Mouse (Mus musculus) hindbrain, embryonic 14.5 days (tissue): ENCODE data around the gene Lgals8. TPM values are rescaled to one million over a fixed set of nuclear protein-coding genes. Genes with fewer than 3 reads are reported as not detected.
"Not testable (repeated sequence)": the region's sequence is repeated elsewhere in the genome, so short reads cannot be mapped to it uniquely, and the experiment has no call there.

Experiments
- ATAC-seq: fragments of 200-750 bp; cut with Nextera tagmentation; 2 replicates; pipeline ENCODE4 v1.8.0; 2017; ENCODE audit warnings: moderate number of reproducible peaks, mild to moderate bottlenecking, moderate TSS enrichment, moderate library complexity; ENCODE audit not compliant: low FRiP score
- DNase-seq: peaks from one replicate; pipeline ENCODE4 v3.0.0-alpha.2; 2015; ENCODE audit warnings: low spot score
- H3K27ac ChIP-seq: fragments of 300-500 bp; sonication (generic); 2 replicates; pipeline ENCODE4 v1.5.1; 2014; ENCODE audit warnings: mild to moderate bottlenecking, moderate library complexity
- H3K27me3 ChIP-seq: fragments of 300-500 bp; sonication (generic); 2 replicates; pipeline ENCODE4 v1.6.1; 2014; ENCODE audit warnings: mild to moderate bottlenecking, low read length, mixed read lengths; ENCODE audit not compliant: control insufficient read depth, insufficient read depth
- H3K36me3 ChIP-seq: fragments of 300-500 bp; sonication (generic); replicated peaks from 2 replicates; pipeline ENCODE4 v1.6.1; 2014; ENCODE audit not compliant: control insufficient read depth, insufficient read depth
- H3K4me1 ChIP-seq: fragments of 300-500 bp; sonication (generic); replicated peaks from 2 replicates; pipeline ENCODE4 v1.6.1; 2014; ENCODE audit warnings: antibody characterized with exemption, low read length, mixed read lengths; ENCODE audit not compliant: control insufficient read depth, insufficient read depth
- H3K4me2 ChIP-seq: fragments of 300-500 bp; sonication (generic); replicated peaks from 2 replicates; pipeline ENCODE4 v1.6.1; 2014; ENCODE audit warnings: mild to moderate bottlenecking, moderate library complexity
- H3K4me3 ChIP-seq: fragments of 300-500 bp; sonication (generic); replicated peaks from 2 replicates; pipeline ENCODE4 v1.5.1; 2014; ENCODE audit warnings: mild to moderate bottlenecking, low read length
- H3K9ac ChIP-seq: fragments of 300-500 bp; sonication (generic); 2 replicates; pipeline ENCODE4 v1.6.1; 2014
- H3K9me3 ChIP-seq: fragments of 300-500 bp; sonication (generic); 2 replicates; pipeline ENCODE4 v1.6.1; 2016; ENCODE audit warnings: low read length; ENCODE audit not compliant: control insufficient read depth
- WGBS: fragments of 180-500 bp; shearing (Covaris S2); extraction: QIAGEN DNeasy Blood & Tissue Kit; methylation state at CpG from one replicate; pipeline ENCODE4 v1.1.7; 2014; 5-methylcytosine and 5-hydroxymethylcytosine counted together
- polyA plus RNA-seq: library from polyadenylated mRNA; unstranded; fragments of >200 nt; fragmentation: Nextera tagmentation; extraction: Ambion mirVana; gene quantifications from 2 replicates; pipeline ENCODE4 v1.2.1, GENCODE M21; 2014

Gene Lgals8
- polyA plus RNA-seq, 1 experiment from 2014 or later: 26.3 TPM

DNA sequence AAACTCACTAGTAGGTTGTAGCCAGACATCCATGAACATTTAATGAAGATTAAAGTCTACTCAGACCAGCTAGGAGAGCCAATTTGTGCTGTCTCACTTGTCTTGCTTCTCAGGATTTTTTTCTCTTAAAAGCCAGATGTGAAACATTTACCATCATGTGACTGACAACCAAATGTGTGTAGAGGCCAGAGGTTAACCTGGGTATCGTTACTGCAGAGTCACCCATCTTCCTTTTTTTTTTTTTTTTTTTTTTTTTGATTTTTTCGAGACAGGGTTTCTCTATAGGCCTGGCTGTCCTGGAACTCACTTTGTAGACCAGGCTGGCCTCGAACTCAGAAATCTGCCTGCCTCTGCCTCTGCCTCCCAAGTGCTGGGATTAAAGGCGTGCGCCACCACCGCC lies 585 bp downstream of the Lgals8 start:
- not testable (repeated sequence) for H3K36me3 ChIP-seq, H3K4me2 ChIP-seq, H3K9me3 ChIP-seq, ATAC-seq, DNase-seq, H3K4me1 ChIP-seq, H3K27me3 ChIP-seq, H3K4me3 ChIP-seq, H3K9ac ChIP-seq, H3K27ac ChIP-seq
- WGBS: 79% methylated on average over 6 of the region's 6 CpGs

DNA sequence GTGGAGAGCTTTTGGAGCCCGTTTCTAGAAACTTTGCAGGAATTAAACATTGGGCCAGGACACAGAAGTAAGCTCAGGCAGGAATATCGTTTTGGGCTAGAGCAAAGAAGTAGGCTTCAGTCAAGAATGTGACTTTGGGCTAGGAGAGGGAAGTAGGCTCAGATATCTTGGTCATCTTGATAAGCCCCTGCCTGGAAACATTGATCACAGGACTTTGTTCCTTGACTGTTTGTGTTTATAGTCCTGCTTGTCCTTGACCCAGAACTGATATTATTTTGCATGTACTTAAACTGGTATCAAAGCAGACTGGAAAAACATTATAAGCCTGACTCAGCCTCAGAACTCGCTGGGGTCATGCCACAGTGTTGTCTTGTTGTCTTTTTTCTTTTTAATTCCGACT lies 2.1 kb downstream of the Lgals8 start:
- 83% methylated on average over 4 of the region's 4 CpGs for WGBS
- Histone ChIP-seq H3K9ac (no peak overlapping the region), H3K36me3 (no peaks in the 10 kb centered on the region), H3K27ac (no peak overlapping the region), H3K4me3 (no peak overlapping the region), H3K4me2 (no peak overlapping the region), H3K27me3 (no peaks in the 10 kb centered on the region), H3K9me3 (no peaks in the 10 kb centered on the region), H3K4me1 (peaks cover 6% of the 10 kb centered on the region; the same call in 1 of the 2 replicates)
- no peak for ATAC-seq
- DNase-seq: no peak

DNA sequence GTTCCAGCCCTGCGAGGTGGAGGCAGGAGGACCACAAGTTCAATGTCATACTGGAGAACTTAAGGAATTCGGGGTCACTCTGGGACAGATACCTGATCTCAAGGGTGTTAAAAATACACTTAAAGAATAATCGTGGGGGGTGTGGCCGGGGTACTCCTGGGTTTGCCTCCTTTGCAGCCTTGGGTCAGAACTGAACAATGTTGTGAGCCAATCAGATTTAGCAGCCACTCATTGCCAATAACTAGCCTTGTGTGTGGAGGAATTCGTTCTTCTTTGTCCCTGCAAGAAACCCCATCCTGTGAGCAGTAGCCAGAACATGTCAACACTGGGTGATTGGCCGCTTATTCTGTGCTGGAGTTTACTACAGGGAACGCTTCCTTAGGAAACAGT lies 3.0 kb downstream of the Lgals8 start:
- DNase-seq (no peak), ATAC-seq (peak; percentile 50)
- H3K9me3 ChIP-seq: no peaks in the 10 kb centered on the region
- peak overlapping the region; percentile 74 for H3K9ac ChIP-seq
- no peaks in the 10 kb centered on the region for H3K27me3 ChIP-seq
- 0 out of 2 replicates have a peak overlapping the region, but pooled peaks have one; percentile 48 for H3K27ac ChIP-seq
- WGBS: 4% methylated on average over 7 of the region's 7 CpGs
- peak overlapping the region; percentile 73 for H3K4me3 ChIP-seq
- H3K4me1 ChIP-seq: peaks cover 6% of the 10 kb centered on the region; the same call in 1 of the 2 replicates
- peak overlapping the region; percentile 71 for H3K4me2 ChIP-seq
- H3K36me3 ChIP-seq: peaks cover 3% of the 10 kb centered on the region; the same call in 1 of the 2 replicates

DNA sequence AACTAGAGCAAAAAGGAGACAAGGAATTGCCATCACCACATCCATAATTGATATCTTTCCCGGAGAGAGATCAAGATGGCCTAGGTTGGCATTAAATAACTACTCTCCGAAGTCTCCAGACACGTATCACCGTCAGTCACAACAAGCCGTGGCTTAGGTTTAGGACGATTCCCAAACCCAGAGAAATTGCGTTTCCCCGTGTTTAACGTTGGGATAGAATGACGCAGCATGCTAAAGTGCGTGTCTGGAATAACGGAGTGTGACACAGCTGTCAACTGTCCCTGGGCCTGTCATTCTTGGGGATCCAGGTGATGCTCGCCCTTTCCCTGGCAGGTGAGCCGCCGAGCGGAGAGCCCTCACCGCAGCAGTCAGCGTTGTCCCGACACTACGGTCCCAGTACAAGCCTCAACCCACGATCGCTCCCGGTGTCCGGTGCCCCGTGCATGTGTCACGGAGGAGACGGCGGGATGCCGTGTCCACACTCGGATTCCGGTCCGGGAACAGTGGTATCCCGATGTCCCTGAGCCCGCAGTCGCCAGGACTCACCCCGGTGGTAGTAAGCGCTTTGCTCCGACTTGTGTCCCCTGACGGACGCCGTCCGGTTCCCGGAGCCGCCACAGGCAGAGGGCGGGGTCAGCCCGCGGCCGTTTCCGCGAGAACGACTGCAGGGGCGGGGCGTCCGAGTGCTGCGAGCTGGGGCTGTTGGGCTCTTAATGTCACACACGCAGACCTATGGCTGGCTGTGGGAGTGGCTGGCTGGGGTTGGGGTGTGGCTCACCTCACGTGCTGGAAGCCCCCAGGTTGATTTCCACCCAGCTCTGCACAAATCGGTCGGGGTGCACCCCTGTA lies 3.6 kb downstream of the Lgals8 start:
- Histone ChIP-seq H3K4me3 (peak overlapping the region; percentile 73), H3K9ac (peak overlapping the region; percentile 74), H3K4me2 (peak overlapping the region; percentile 71), H3K27ac (peak overlapping the region; percentile 48), H3K4me1 (peaks cover 6% of the 10 kb centered on the region; the same call in 1 of the 2 replicates), H3K9me3 (no peaks in the 10 kb centered on the region), H3K36me3 (peaks cover 6% of the 10 kb centered on the region; the same call in 1 of the 2 replicates), H3K27me3 (no peaks in the 10 kb centered on the region)
- DNase-seq (peak; percentile 82), ATAC-seq (peak; percentile 94)
- under 1% methylated on average over 59 of the region's 59 CpGs for WGBS

DNA sequence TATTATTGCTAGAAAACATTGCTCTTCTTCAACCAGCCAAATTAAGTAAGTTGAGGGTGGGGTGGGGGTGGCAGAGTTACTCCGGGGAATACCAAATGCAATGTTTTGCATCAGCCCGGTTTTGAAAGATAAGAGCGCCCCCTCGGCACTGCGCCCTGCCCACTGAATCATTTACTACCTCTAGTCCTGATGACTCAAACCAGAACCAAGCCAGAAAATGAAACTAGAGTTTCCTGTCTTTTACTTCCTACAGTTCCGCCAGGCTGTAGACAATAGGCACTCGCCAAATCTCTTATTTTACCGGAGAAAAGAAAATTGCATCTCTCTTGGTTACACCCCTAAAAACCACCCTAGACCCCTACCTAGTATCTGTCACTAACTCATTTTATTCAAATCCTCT lies 4.3 kb downstream of the Lgals8 start:
- Histone ChIP-seq H3K9ac (peak overlapping the region; percentile 74), H3K27ac (peak overlapping the region; percentile 48; the same call in 1 of the 2 replicates)
- ATAC-seq: no peak; the same call in 1 of the 2 replicates

DNA sequence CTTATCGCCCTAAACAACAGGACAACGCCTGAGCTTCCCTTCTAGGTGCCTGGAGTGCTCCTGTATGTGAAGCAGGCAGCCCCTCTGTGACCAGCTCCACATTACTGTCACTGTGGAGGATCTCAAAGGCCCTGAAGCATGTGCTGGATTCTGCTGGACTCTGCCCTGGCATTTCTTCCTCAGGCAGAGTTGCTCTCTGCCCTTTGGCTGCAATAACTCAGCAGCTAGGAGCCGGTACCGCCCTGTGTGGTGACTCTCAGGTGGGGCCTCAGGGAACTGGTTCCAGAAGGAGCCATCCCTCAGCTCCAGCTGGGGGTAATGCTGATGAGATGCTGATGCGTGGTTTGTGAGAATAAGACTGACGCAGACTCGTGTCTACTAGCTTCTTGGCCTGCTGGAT lies 8.0 kb downstream of the Lgals8 start:
- Histone ChIP-seq H3K27me3 (no peaks in the 10 kb centered on the region), H3K4me1 (peaks cover 2% of the 10 kb centered on the region; the same call in 1 of the 2 replicates), H3K27ac (no peak overlapping the region), H3K4me2 (no peak overlapping the region), H3K4me3 (no peak overlapping the region), H3K9ac (no peak overlapping the region), H3K36me3 (peaks cover 29% of the 10 kb centered on the region; the same call in 1 of the 2 replicates), H3K9me3 (no peaks in the 10 kb centered on the region)
- DNase-seq (no peak), ATAC-seq (no peak)
- WGBS: 78% methylated on average over 7 of the region's 7 CpGs

More for the DNA sequence above, 4.3 kb downstream of the Lgals8 start:
- Histone ChIP-seq H3K36me3 (peaks cover 13% of the 10 kb centered on the region; the same call in 1 of the 2 replicates), H3K9me3 (no peaks in the 10 kb centered on the region), H3K4me1 (peaks cover 6% of the 10 kb centered on the region; the same call in 1 of the 2 replicates), H3K4me2 (peak overlapping the region; percentile 71), H3K27me3 (no peaks in the 10 kb centered on the region), H3K4me3 (peak overlapping the region; percentile 73)
- WGBS: 8% methylated on average over 8 of the region's 8 CpGs
- peak; percentile 41 for DNase-seq

DNA sequence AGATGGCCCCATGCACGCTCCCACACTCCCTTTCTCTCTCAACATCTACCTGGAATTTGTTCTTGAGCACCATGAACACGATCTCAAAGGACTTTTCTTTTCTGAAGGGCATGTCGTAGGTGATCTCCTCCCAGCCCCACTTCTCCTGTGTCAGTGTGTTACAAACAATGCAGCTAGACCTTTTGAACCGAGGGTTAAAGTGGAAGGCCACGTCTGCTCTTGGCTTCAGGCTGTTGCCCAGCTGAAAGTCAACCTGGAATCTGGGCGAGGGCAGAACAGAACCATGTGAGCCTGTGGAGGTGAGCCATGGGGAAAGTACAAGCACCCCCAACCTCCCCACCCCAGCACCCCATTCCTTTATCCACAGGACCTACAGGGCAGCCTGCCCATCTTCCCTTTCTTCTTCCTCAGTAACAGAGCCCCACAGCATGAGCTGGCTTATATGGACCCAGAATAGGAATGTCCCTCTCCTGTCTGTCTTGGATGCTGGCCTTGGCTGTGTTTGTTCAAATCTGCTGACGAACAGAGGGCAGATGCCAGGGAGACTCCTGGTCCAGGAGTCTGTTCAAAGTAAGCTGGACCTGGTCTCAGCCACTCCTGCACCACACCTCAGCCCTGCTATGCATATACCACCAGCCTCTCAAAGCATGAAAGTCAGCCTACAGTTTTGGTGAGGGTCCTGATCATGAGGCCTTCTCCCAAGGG lies 9.9 kb downstream of the Lgals8 start:
- H3K36me3 ChIP-seq: peaks cover 33% of the 10 kb centered on the region
- no peaks in the 10 kb centered on the region; the same call in 1 of the 2 replicates for H3K4me1 ChIP-seq
- H3K4me2 ChIP-seq: no peak overlapping the region
- H3K9me3 ChIP-seq: no peaks in the 10 kb centered on the region
- H3K9ac ChIP-seq: no peak overlapping the region
- DNase-seq (no peak), ATAC-seq (no peak)
- H3K4me3 ChIP-seq: no peak overlapping the region
- H3K27ac ChIP-seq: no peak overlapping the region
- 85% methylated on average over 7 of the region's 7 CpGs for WGBS
- H3K27me3 ChIP-seq: no peaks in the 10 kb centered on the region

DNA sequence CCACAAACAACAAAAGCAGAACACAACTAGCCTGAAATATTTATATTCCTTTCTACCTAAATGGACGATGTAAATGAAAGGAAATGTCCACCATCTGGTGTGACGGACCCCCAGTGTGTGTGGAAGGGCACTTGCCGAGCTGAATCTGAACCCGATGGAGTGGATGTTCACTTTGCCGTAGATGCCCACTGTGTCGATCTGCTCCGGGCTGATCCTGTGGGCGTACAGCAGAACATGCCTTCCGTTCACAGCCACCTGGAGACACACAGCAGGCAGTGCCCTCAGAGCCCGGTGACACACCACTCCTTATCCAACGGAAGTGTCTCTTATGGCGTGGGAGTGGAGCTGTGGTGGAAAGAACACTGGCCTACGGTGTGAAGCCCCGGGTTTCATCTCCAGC lies 11.6 kb downstream of the Lgals8 start:
- no peak for ATAC-seq
- no peak overlapping the region for H3K4me2 ChIP-seq
- DNase-seq: no peak
- no peaks in the 10 kb centered on the region for H3K9me3 ChIP-seq
- H3K27ac ChIP-seq: no peak overlapping the region
- no peaks in the 10 kb centered on the region for H3K27me3 ChIP-seq
- no peak overlapping the region for H3K9ac ChIP-seq
- H3K36me3 ChIP-seq: peaks cover 35% of the 10 kb centered on the region
- 86% methylated on average over 14 of the region's 14 CpGs for WGBS
- H3K4me1 ChIP-seq: no peaks in the 10 kb centered on the region
- no peak overlapping the region for H3K4me3 ChIP-seq

DNA sequence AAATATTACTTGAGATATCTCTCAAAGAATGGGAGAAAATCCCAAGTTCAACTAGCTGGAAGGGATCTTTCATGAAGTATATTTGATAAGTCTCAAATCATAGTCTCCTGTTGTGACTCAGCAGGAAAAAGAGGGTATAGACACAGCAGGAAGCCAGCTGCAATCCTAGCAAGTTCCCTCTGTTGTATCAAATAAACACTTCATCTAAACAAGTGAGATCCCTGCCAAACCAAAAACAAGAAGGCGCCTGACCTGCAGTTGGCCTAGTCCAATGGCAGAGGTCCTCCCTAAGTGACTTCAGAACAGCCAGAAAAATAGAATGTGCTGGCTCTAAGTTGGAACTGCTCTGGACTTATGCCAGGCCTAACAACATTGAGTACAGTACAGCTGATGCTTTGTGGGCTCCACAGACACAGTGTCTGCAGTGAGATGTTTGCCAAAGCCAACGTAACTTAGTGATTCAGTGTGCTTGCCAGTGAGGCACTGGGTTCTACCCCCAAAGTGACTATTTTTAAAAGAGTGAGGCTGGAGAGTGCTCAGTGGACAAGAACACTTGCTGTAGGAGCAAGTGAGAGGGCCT lies 22.6 kb downstream of the Lgals8 start:
- no peak overlapping the region for H3K4me2 ChIP-seq
- DNase-seq: peak; percentile 48
- H3K27ac ChIP-seq: no peak overlapping the region
- no peaks in the 10 kb centered on the region for H3K9me3 ChIP-seq
- ATAC-seq: peak; percentile 77
- H3K36me3 ChIP-seq: peaks cover 53% of the 10 kb centered on the region
- no peaks in the 10 kb centered on the region for H3K4me1 ChIP-seq
- no peaks in the 10 kb centered on the region for H3K27me3 ChIP-seq
- WGBS: 81% methylated on average over 2 of the region's 2 CpGs
- no peak overlapping the region for H3K9ac ChIP-seq
- no peak overlapping the region for H3K4me3 ChIP-seq
